Mouse (Mus musculus): Measurements from ENCODE around the gene Zfp772. TPM values are rescaled to one million over a fixed set of nuclear protein-coding genes. Genes with fewer than 3 reads are reported as not detected.
"Not testable (repeated sequence)": the region's sequence is repeated elsewhere in the genome, so short reads cannot be mapped to it uniquely, and the experiment has no call there.

Gene Zfp772
- total RNA-seq (2021) = 1 to 10 TPM; 2.4 to 2.7 TPM
- long read RNA-seq, experiment 1, partial matches to known transcripts = 0 of 1 reads
- long read RNA-seq, experiment 1, other reads (novel, unspliced or antisense) = 0 of 1 reads
- long read RNA-seq, experiment 2, transcript Zfp772-201 (5 exons, 2,777 nt) = major isoform, 5 of 6 reads
- long read RNA-seq, experiment 2, partial matches to known transcripts = 0 of 6 reads
- long read RNA-seq, experiment 2, other reads (novel, unspliced or antisense) = 1 of 6 reads

DNA sequence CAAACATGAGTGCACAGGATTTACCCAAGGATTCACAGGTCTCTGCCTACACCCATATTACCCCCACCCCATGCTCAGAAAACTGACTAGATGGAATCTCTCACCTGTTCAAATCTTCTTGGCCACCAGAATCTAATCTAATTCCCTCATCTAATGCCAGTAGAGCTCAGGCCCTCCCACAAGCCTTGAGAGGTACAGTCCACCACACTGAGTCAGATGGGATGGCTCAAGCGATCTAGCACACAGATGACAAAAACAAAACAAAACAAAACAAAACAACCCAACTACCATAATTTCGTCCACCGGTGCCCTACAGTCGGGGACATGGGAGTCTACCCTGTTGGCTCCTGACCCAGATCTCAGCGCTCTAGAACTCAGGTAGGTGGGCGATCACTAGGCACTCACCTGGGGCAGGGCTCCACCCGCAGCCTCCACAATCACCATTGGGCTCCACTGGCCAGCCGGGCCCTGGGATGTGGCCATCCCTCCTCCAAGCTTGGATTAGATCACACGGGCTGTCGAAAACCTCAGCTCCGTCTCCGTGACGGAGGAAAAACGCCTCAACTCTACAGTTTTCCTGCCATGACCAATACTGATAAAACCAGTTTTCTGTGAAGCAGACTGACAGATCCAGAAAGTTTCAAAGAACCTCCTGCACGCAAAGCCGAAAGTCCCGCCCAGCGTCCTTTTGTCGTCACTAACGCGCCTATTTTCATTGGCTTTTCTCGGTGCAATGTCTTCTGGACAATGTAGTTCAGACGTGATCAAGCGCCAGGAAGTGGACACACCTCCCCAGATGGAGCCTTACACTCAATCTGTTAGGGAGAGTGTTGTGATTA is at the start of gene Zfp772:
Gene Zfp772, minus strand, starts transcription at position 686 of the 839 bp plus-strand sequence.
- DNase-seq (ENCODE audit: low spot score in 2 of 2) = peak in 1 of 2 experiments; percentile 13

- DNase-seq (ENCODE audit: low spot score in 2 of 2) = not testable (repeated sequence)
Observed at GRCm38 (mm10) chr7:7247228-7247627, 37.4 kb upstream of the Zfp772 start, which contains the start of gene Vmn2r29. Gene Vmn2r29, minus strand, starts transcription at chr7:7247328.

GRCm38 (mm10) chr7:7188191-7188942 is 21.4 kb downstream of the Zfp772 start:
- peak in 1 of 2 experiments; percentile 53 for DNase-seq (ENCODE audit: low spot score in 2 of 2)

GRCm38 (mm10) chr7:7187417-7188190 is 22.2 kb downstream of the Zfp772 start:
- DNase-seq (ENCODE audit: low spot score in 2 of 2) = no peak

- DNase-seq (ENCODE audit: low spot score in 2 of 2) = no peak
Observed at GRCm38 (mm10) chr7:7185897-7186296, 23.9 kb downstream of the Zfp772 start.

GRCm38 (mm10) chr7:7171227-7172147 is 38.3 kb downstream of the Zfp772 start, which contains the start of gene Zfp418:
Gene Zfp418, plus strand, starts transcription at chr7:7171330.
- peak in 1 of 2 experiments; percentile 42 for DNase-seq (ENCODE audit: low spot score in 2 of 2)

Other genes starting within 250 kb of the Zfp772 start
- not detected for gene Aurkc, start 214.7 kb downstream of the Zfp772 start, total RNA-seq (2021)
- 1 to 10 TPM; 4.1 to 4.7 TPM for gene Zfp954, start 88.5 kb downstream of the Zfp772 start, total RNA-seq (2021)
- gene Zfp773, start 73.2 kb downstream of the Zfp772 start, total RNA-seq (2021) = under 1 TPM; 0.20 to 0.26 TPM
- 1 to 10 TPM; 1.2 to 1.5 TPM for gene Zfp418, start 38.7 kb downstream of the Zfp772 start, total RNA-seq (2021)
- gene Vmn2r29, start 37.3 kb upstream of the Zfp772 start, total RNA-seq (2021) = under 1 TPM; 0.22 to 0.23 TPM
- 1 to 10 TPM; 1.1 to 1.8 TPM for gene Gm45844, start 68.3 kb upstream of the Zfp772 start, total RNA-seq (2021)
- 10 to 100 TPM; 25.5 to 28.1 TPM for gene Clcn4, start 90.9 kb upstream of the Zfp772 start, total RNA-seq (2021)
- gene Vmn2r30, start 127.6 kb upstream of the Zfp772 start, total RNA-seq (2021) = not detected
- gene Gm45783, start 164.6 kb upstream of the Zfp772 start, total RNA-seq (2021) = not detected
- not detected for gene Vmn2r31, start 189.7 kb upstream of the Zfp772 start, total RNA-seq (2021)